Mouse (Mus musculus) stomach, embryonic 15.5 days (tissue): ENCODE measurements around the gene Chek2. TPM values are rescaled to one million over a fixed set of nuclear protein-coding genes. Genes with fewer than 3 reads are reported as not detected.
A peak's percentile ranks its signal among the peaks of the same experiment; 100 is the strongest.

Experiments used
- ATAC-seq: fragments of 200-750 bp; cut with Nextera tagmentation; 2 replicates; pipeline ENCODE4 v1.8.0; 2017; ENCODE audit warnings: low read depth, moderate number of reproducible peaks, moderate TSS enrichment; ENCODE audit not compliant: insufficient read depth, low FRiP score
- H3K27ac ChIP-seq: fragments of 300-500 bp; sonication (generic); 2 replicates; pipeline ENCODE4 v1.5.1; 2015; ENCODE audit warnings: mild to moderate bottlenecking, inconsistent platforms
- H3K27me3 ChIP-seq: fragments of 300-500 bp; sonication (generic); replicated peaks from 2 replicates; pipeline ENCODE4 v1.6.1; 2015; ENCODE audit warnings: inconsistent platforms
- H3K36me3 ChIP-seq: fragments of 300-500 bp; sonication (generic); 2 replicates; pipeline ENCODE4 v1.6.1; 2015; ENCODE audit warnings: inconsistent platforms
- H3K4me1 ChIP-seq: fragments of 300-500 bp; sonication (generic); 2 replicates; pipeline ENCODE4 v1.6.1; 2015; ENCODE audit warnings: inconsistent platforms
- H3K4me2 ChIP-seq: fragments of 300-500 bp; sonication (generic); 2 replicates; pipeline ENCODE4 v1.6.1; 2015; ENCODE audit warnings: mild to moderate bottlenecking, inconsistent platforms
- H3K4me3 ChIP-seq: fragments of 300-500 bp; sonication (generic); replicated peaks from 2 replicates; pipeline ENCODE4 v1.5.1; 2015; ENCODE audit warnings: inconsistent platforms
- H3K9ac ChIP-seq: fragments of 300-500 bp; sonication (generic); 2 replicates; pipeline ENCODE4 v1.6.1; 2015; ENCODE audit warnings: inconsistent platforms
- H3K9me3 ChIP-seq: fragments of 300-500 bp; sonication (generic); 2 replicates; pipeline ENCODE4 v1.6.1; 2016; ENCODE audit warnings: inconsistent platforms
- WGBS: fragments of 180-500 bp; shearing (Covaris S2); methylation state at CpG from one replicate; pipeline ENCODE4 v1.1.7; 2015; 5-methylcytosine and 5-hydroxymethylcytosine counted together
- polyA plus RNA-seq: library from polyadenylated mRNA; unstranded; fragments of >200 nt; fragmentation: Nextera tagmentation; extraction: Ambion mirVana; gene quantifications from 2 replicates; pipeline ENCODE4 v1.2.1, GENCODE M21; 2015

Gene Chek2
- polyA plus RNA-seq, 1 experiment from 2014 or later = 31.7 TPM

GRCm38 (mm10) chr5:110841046-110841862 lies 1.5 kb downstream of the Chek2 start:
- peaks cover 19% of the 10 kb centered on the region for H3K36me3 ChIP-seq
- no peak overlapping the region for H3K9ac ChIP-seq
- no peaks in the 10 kb centered on the region for H3K27me3 ChIP-seq
- peak overlapping the region; percentile 89; the same call in 1 of the 2 replicates for H3K4me3 ChIP-seq
- peaks cover 13% of the 10 kb centered on the region for H3K4me1 ChIP-seq
- no peak overlapping the region for H3K27ac ChIP-seq
- H3K4me2 ChIP-seq = 0 out of 2 replicates have a peak overlapping the region, but pooled peaks have one; percentile 73
- H3K9me3 ChIP-seq = no peaks in the 10 kb centered on the region
- WGBS = 84% methylated on average over 14 of the region's 14 CpGs
- ATAC-seq = no peak

- Histone ChIP-seq H3K36me3 (peaks cover 6% of the 10 kb centered on the region), H3K4me3 (no peak overlapping the region), H3K9ac (no peak overlapping the region), H3K27me3 (no peaks in the 10 kb centered on the region), H3K9me3 (no peaks in the 10 kb centered on the region), H3K4me1 (no peaks in the 10 kb centered on the region), H3K4me2 (no peak overlapping the region), H3K27ac (no peak overlapping the region)
- no peak for ATAC-seq
- 79% methylated on average over 1 of the region's 1 CpGs for WGBS
Observed at GRCm38 (mm10) chr5:110852990-110853389, 13.2 kb downstream of the Chek2 start.

- ATAC-seq = no peak
- Histone ChIP-seq H3K4me3 (no peak overlapping the region), H3K27me3 (no peaks in the 10 kb centered on the region), H3K27ac (no peak overlapping the region), H3K9ac (no peak overlapping the region), H3K36me3 (peaks cover 12% of the 10 kb centered on the region; the same call in 1 of the 2 replicates), H3K4me2 (no peak overlapping the region), H3K4me1 (0 out of 2 replicates have a peak, but pooled peaks cover 5% of the 10 kb centered on the region), H3K9me3 (no peaks in the 10 kb centered on the region)
- WGBS = 53% methylated on average over 5 of the region's 5 CpGs
Observed at GRCm38 (mm10) chr5:110857091-110857490, 17.3 kb downstream of the Chek2 start.

GRCm38 (mm10) chr5:110859013-110859650 lies 19.4 kb downstream of the Chek2 start:
- Histone ChIP-seq H3K4me2 (peak overlapping the region; percentile 39), H3K9me3 (no peaks in the 10 kb centered on the region), H3K27me3 (no peaks in the 10 kb centered on the region), H3K4me1 (0 out of 2 replicates have a peak, but pooled peaks cover 5% of the 10 kb centered on the region), H3K36me3 (0 out of 2 replicates have a peak, but pooled peaks cover 12% of the 10 kb centered on the region), H3K9ac (no peak overlapping the region), H3K4me3 (peak overlapping the region; percentile 22; the same call in 1 of the 2 replicates), H3K27ac (peak overlapping the region; percentile 87)
- peak; percentile 58; the same call in 1 of the 2 replicates for ATAC-seq
- WGBS = 18% methylated on average over 13 of the region's 13 CpGs

GRCm38 (mm10) chr5:110860445-110860844 lies 20.7 kb downstream of the Chek2 start:
- H3K27me3 ChIP-seq = no peaks in the 10 kb centered on the region
- H3K36me3 ChIP-seq = 0 out of 2 replicates have a peak, but pooled peaks cover 12% of the 10 kb centered on the region
- H3K9me3 ChIP-seq = no peaks in the 10 kb centered on the region
- H3K9ac ChIP-seq = no peak overlapping the region
- no peak overlapping the region for H3K4me3 ChIP-seq
- H3K4me1 ChIP-seq = 0 out of 2 replicates have a peak, but pooled peaks cover 5% of the 10 kb centered on the region
- 83% methylated on average over 5 of the region's 5 CpGs for WGBS
- no peak overlapping the region for H3K4me2 ChIP-seq
- no peak overlapping the region for H3K27ac ChIP-seq
- no peak for ATAC-seq

- Histone ChIP-seq H3K27ac (peak overlapping the region; percentile 67), H3K4me3 (no peak overlapping the region), H3K9me3 (no peaks in the 10 kb centered on the region), H3K4me1 (peaks cover 13% of the 10 kb centered on the region), H3K9ac (no peak overlapping the region), H3K27me3 (no peaks in the 10 kb centered on the region), H3K36me3 (peaks cover 2% of the 10 kb centered on the region; the same call in 1 of the 2 replicates), H3K4me2 (no peak overlapping the region)
- WGBS = 59% methylated on average over 4 of the region's 4 CpGs
- no peak for ATAC-seq
Observed at GRCm38 (mm10) chr5:110868460-110868859, 28.7 kb downstream of the Chek2 start.

- Histone ChIP-seq H3K27ac (peak overlapping the region; percentile 67), H3K36me3 (peaks cover 2% of the 10 kb centered on the region; the same call in 1 of the 2 replicates), H3K4me1 (peaks cover 13% of the 10 kb centered on the region), H3K27me3 (no peaks in the 10 kb centered on the region), H3K4me2 (peak overlapping the region; percentile 21; the same call in 1 of the 2 replicates), H3K9me3 (no peaks in the 10 kb centered on the region), H3K9ac (no peak overlapping the region), H3K4me3 (no peak overlapping the region)
- ATAC-seq = peak; percentile 71
- 18% methylated on average over 8 of the region's 8 CpGs for WGBS
Observed at GRCm38 (mm10) chr5:110869242-110869669, 29.5 kb downstream of the Chek2 start.

- peaks cover 2% of the 10 kb centered on the region; the same call in 1 of the 2 replicates for H3K36me3 ChIP-seq
- ATAC-seq = no peak
- 93% methylated on average over 6 of the region's 6 CpGs for WGBS
Observed at GRCm38 (mm10) chr5:110873160-110873559, 33.4 kb downstream of the Chek2 start.

GRCm38 (mm10) chr5:110874711-110875110 lies 34.9 kb downstream of the Chek2 start:
- Histone ChIP-seq H3K27ac (no peak overlapping the region), H3K4me1 (no peaks in the 10 kb centered on the region), H3K4me3 (no peak overlapping the region), H3K36me3 (peaks cover 2% of the 10 kb centered on the region; the same call in 1 of the 2 replicates), H3K27me3 (no peaks in the 10 kb centered on the region), H3K4me2 (no peak overlapping the region), H3K9ac (no peak overlapping the region), H3K9me3 (no peaks in the 10 kb centered on the region)
- no peak for ATAC-seq

More at GRCm38 (mm10) chr5:110873160-110873559, 33.4 kb downstream of the Chek2 start:
- Histone ChIP-seq H3K9ac (no peak overlapping the region), H3K27me3 (no peaks in the 10 kb centered on the region), H3K4me1 (peaks cover 12% of the 10 kb centered on the region), H3K4me3 (no peak overlapping the region), H3K4me2 (no peak overlapping the region), H3K27ac (no peak overlapping the region), H3K9me3 (no peaks in the 10 kb centered on the region)

- H3K4me1 ChIP-seq = no peaks in the 10 kb centered on the region
- no peak overlapping the region for H3K27ac ChIP-seq
- H3K4me3 ChIP-seq = no peak overlapping the region
- H3K36me3 ChIP-seq = peaks cover 2% of the 10 kb centered on the region; the same call in 1 of the 2 replicates
- ATAC-seq = no peak
- no peaks in the 10 kb centered on the region for H3K27me3 ChIP-seq
- WGBS = 96% methylated on average over 1 of the region's 1 CpGs
- H3K9me3 ChIP-seq = no peaks in the 10 kb centered on the region
- H3K4me2 ChIP-seq = no peak overlapping the region
- no peak overlapping the region for H3K9ac ChIP-seq
Observed at GRCm38 (mm10) chr5:110875286-110875685, 35.5 kb downstream of the Chek2 start.

GRCm38 (mm10) chr5:110877666-110878505 lies 38.1 kb downstream of the Chek2 start:
- Histone ChIP-seq H3K4me3 (no peak overlapping the region), H3K9ac (no peak overlapping the region), H3K9me3 (no peaks in the 10 kb centered on the region), H3K27ac (no peak overlapping the region), H3K27me3 (no peaks in the 10 kb centered on the region), H3K36me3 (no peaks in the 10 kb centered on the region), H3K4me2 (no peak overlapping the region), H3K4me1 (no peaks in the 10 kb centered on the region)
- 87% methylated on average over 5 of the region's 5 CpGs for WGBS
- no peak for ATAC-seq
